Mouse (Mus musculus): ENCODE results near the gene Sp2. TPM values are rescaled to one million over a fixed set of nuclear protein-coding genes. Genes with fewer than 3 reads are reported as not detected.

Sp2 gene
- polyA plus RNA-seq, 1 experiment from 2014 or later: 17.9 TPM

- peak; percentile 92 for ATAC-seq (ENCODE audit: borderline replicate concordance, extremely low read depth, low FRiP score, low TSS enrichment)
- WGBS: under 1% methylated on average over 29 of the region's 29 CpGs
- Histone ChIP-seq H3K36me3 (no peaks in the 10 kb centered on the region), H3K27ac (0 out of 2 replicates have a peak within 1 kb of the TSS, but pooled peaks have one; percentile 41), H3K9me3 (no peaks in the 10 kb centered on the region), H3K4me1 (peaks cover 15% of the 10 kb centered on the region), H3K9ac (peak within 1 kb of the TSS; percentile 51), H3K4me2 (peak within 1 kb of the TSS; percentile 98), H3K27me3 (no peaks in the 10 kb centered on the region), H3K4me3 (peak within 1 kb of the TSS; percentile 62)
These were observed 38.9 kb downstream of the Sp2 start, which contains the start of gene Pnpo for GRCm38 (mm10) chr11:96943746-96944304. Gene Pnpo (minus strand): TSS chr11:96943986.

DNA sequence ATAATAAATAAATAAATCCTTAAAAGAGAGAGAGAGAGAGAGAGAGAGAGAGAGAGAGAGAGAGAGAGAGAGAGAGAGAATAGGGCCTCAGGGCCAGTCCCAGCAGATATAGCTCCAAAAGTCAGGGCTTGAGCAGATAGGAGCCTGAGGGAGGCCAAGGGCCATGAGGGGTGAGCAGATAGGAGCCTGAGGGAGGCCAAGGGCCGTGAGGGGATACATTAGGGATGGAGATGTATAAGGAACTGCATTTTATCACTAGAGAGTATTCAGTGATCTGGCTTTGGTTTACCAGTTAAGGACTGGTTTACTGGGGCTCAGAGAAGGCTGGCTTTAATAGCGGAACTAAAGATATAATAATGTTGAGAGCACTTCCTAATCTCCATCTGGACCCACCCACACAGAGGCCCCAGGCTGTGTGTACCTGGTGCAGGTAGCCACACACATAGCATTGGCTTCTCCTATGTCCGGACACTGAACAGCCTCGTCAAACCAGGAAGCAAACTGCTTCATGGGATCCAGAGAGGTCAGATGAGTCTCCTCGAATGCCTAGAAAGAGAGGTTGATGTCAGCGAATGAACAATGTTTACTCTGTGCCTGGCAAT lies 40.7 kb downstream of the Sp2 start:
- WGBS: 66% methylated on average over 6 of the region's 6 CpGs
- H3K4me2 ChIP-seq: no peak overlapping the region
- H3K27ac ChIP-seq: no peak overlapping the region
- ATAC-seq (ENCODE audit: borderline replicate concordance, extremely low read depth, low FRiP score, low TSS enrichment): no peak
- H3K4me1 ChIP-seq: peaks cover 19% of the 10 kb centered on the region
- no peak overlapping the region for H3K4me3 ChIP-seq
- H3K36me3 ChIP-seq: no peaks in the 10 kb centered on the region
- H3K9ac ChIP-seq: no peak overlapping the region
- no peaks in the 10 kb centered on the region for H3K9me3 ChIP-seq
- H3K27me3 ChIP-seq: no peaks in the 10 kb centered on the region

DNA sequence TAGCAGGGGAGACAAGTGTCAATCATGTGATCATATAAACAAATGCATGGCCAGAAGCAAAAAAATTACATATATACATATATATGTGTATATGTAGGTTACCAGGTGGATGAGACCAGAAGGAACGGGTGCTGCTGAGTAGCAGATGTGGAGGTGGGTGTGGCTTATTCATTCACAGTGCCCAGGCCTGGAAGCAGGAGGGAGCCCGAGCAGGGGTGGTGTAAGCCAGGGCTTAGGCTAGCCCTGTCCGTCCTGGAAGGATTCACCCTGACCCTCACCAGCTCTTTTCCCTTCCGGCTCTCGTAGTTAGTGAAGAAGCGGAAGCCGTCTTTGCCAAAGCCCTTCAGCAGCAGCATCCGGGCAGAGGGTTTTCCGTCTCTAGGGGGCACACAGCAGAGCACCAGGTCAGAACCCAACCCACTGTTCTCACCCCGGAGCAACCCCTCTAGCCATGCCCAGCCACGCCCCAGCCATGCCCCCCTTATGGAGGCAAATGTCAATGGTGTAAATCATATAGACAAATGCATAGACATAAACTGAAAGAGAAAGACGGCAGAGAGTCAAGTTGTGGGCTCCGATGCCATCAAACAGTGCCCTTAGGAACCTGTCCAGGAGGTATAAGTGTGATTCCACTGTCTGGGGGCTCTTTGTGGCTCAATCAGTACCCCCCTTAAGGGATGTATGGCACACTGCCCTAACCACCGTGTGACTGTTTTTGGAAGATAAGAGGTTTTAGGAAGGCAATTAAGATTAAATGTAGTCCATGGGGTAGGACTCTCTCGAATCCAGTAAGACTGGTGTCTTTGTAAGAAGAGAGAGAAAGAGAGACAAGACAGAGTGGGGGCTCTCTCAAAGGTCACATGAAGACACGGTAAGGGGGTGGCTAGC lies 41.9 kb downstream of the Sp2 start:
- no peak overlapping the region for H3K27ac ChIP-seq
- H3K9ac ChIP-seq: no peak overlapping the region
- no peaks in the 10 kb centered on the region for H3K9me3 ChIP-seq
- no peak for ATAC-seq (ENCODE audit: borderline replicate concordance, extremely low read depth, low FRiP score, low TSS enrichment)
- no peaks in the 10 kb centered on the region for H3K27me3 ChIP-seq
- peaks cover 24% of the 10 kb centered on the region for H3K4me1 ChIP-seq
- no peak overlapping the region for H3K4me3 ChIP-seq
- no peak overlapping the region for H3K4me2 ChIP-seq
- WGBS: 68% methylated on average over 16 of the region's 16 CpGs
- no peaks in the 10 kb centered on the region for H3K36me3 ChIP-seq

GRCm38 (mm10) chr11:96938426-96938800 lies 44.3 kb downstream of the Sp2 start:
- 82% methylated on average over 6 of the region's 6 CpGs for WGBS
- peaks cover 33% of the 10 kb centered on the region for H3K4me1 ChIP-seq
- H3K9me3 ChIP-seq: no peaks in the 10 kb centered on the region
- H3K4me3 ChIP-seq: no peak overlapping the region
- H3K27me3 ChIP-seq: no peaks in the 10 kb centered on the region
- H3K36me3 ChIP-seq: no peaks in the 10 kb centered on the region
- no peak overlapping the region for H3K4me2 ChIP-seq
- no peak overlapping the region for H3K27ac ChIP-seq
- no peak for ATAC-seq (ENCODE audit: borderline replicate concordance, extremely low read depth, low FRiP score, low TSS enrichment)
- no peak overlapping the region for H3K9ac ChIP-seq

GRCm38 (mm10) chr11:96937549-96938425 lies 45.0 kb downstream of the Sp2 start:
- Histone ChIP-seq H3K4me3 (no peak overlapping the region), H3K9ac (no peak overlapping the region), H3K4me1 (peaks cover 34% of the 10 kb centered on the region), H3K36me3 (no peaks in the 10 kb centered on the region), H3K27me3 (no peaks in the 10 kb centered on the region), H3K9me3 (no peaks in the 10 kb centered on the region), H3K27ac (peak overlapping the region; percentile 63; the same call in 1 of the 2 replicates), H3K4me2 (no peak overlapping the region)
- 41% methylated on average over 10 of the region's 10 CpGs for WGBS
- ATAC-seq (ENCODE audit: borderline replicate concordance, extremely low read depth, low FRiP score, low TSS enrichment): no peak

DNA sequence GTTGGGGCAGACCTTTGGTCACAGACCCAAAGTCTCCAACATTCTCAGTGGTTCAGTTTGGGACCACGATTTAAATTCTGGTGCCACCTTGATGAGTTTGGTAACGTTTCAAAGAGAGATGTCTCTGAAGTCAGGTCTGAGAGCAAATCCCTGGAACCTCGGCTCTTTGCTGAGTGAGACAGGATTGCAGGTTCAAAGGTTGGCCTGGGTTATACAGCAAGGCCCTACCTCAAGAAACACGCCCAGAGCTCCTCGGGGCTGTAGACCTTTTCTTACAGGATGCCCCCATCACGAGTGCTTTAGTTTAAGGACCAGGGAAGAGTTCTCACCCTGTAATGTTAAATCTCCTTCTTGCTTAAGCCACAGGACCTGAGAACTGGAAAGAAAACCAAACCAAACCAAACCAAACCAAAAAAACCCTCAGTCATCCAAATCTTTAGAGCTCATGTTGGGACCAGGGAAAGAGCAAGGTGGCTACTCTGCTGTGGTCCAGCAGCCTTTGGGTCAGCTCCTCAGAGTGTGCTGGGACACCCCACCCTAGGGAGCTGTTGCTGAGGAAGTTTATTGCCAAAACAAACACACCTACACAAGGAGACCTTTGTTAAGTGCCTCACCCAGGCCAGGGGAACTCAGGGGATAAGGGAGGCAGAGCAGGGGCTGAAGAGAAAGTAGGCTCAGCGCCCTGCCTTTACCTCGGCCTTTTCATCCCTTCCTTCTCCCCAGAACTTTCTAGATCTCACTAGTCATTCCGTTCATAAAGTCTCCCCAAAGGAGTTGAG lies 46.7 kb downstream of the Sp2 start:
- H3K4me1 ChIP-seq: peaks cover 34% of the 10 kb centered on the region
- H3K27me3 ChIP-seq: no peaks in the 10 kb centered on the region
- no peak for ATAC-seq (ENCODE audit: borderline replicate concordance, extremely low read depth, low FRiP score, low TSS enrichment)
- H3K9me3 ChIP-seq: no peaks in the 10 kb centered on the region
- no peak overlapping the region for H3K4me2 ChIP-seq
- H3K9ac ChIP-seq: no peak overlapping the region
- WGBS: 79% methylated on average over 9 of the region's 9 CpGs
- no peak overlapping the region for H3K4me3 ChIP-seq
- H3K27ac ChIP-seq: peak overlapping the region; percentile 10; the same call in 1 of the 2 replicates
- no peaks in the 10 kb centered on the region for H3K36me3 ChIP-seq

DNA sequence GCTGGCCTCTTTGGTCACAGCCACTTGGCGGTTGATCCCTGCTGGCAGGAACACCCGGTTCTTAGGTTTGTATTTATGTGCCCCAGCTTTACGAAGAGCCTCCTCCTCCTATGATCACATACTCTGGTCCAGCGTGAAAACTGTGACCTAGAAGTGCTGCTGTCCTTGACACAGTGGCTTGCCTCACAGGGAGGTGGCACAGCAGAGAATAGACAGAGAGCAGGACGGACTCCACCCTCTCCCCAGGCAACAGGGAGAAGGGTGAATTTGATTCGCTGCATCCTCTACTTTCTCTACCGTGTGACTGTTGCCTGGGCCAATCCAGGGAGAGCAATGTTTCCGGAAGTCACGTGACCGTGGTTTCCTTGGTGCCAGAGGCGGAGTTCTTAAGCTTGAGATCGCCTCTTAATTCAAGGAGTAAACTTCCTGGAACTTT lies 47.8 kb downstream of the Sp2 start:
- peak; percentile 81 for ATAC-seq (ENCODE audit: borderline replicate concordance, extremely low read depth, low FRiP score, low TSS enrichment)
- peak overlapping the region; percentile 45 for H3K27ac ChIP-seq
- peaks cover 34% of the 10 kb centered on the region for H3K4me1 ChIP-seq
- H3K36me3 ChIP-seq: no peaks in the 10 kb centered on the region
- no peak overlapping the region for H3K4me3 ChIP-seq
- 24% methylated on average over 12 of the region's 12 CpGs for WGBS
- H3K27me3 ChIP-seq: no peaks in the 10 kb centered on the region
- peak overlapping the region; percentile 34 for H3K4me2 ChIP-seq
- no peak overlapping the region for H3K9ac ChIP-seq
- no peaks in the 10 kb centered on the region for H3K9me3 ChIP-seq

GRCm38 (mm10) chr11:96933562-96934276 lies 49.0 kb downstream of the Sp2 start:
- ATAC-seq (ENCODE audit: borderline replicate concordance, extremely low read depth, low FRiP score, low TSS enrichment): no peak
- no peak overlapping the region for H3K9ac ChIP-seq
- no peaks in the 10 kb centered on the region for H3K36me3 ChIP-seq
- no peak overlapping the region for H3K27ac ChIP-seq
- H3K4me1 ChIP-seq: peaks cover 38% of the 10 kb centered on the region
- peaks cover 9% of the 10 kb centered on the region; the same call in 1 of the 2 replicates for H3K27me3 ChIP-seq
- H3K4me2 ChIP-seq: no peak overlapping the region
- H3K9me3 ChIP-seq: no peaks in the 10 kb centered on the region
- WGBS: 78% methylated on average over 13 of the region's 13 CpGs
- no peak overlapping the region for H3K4me3 ChIP-seq

DNA sequence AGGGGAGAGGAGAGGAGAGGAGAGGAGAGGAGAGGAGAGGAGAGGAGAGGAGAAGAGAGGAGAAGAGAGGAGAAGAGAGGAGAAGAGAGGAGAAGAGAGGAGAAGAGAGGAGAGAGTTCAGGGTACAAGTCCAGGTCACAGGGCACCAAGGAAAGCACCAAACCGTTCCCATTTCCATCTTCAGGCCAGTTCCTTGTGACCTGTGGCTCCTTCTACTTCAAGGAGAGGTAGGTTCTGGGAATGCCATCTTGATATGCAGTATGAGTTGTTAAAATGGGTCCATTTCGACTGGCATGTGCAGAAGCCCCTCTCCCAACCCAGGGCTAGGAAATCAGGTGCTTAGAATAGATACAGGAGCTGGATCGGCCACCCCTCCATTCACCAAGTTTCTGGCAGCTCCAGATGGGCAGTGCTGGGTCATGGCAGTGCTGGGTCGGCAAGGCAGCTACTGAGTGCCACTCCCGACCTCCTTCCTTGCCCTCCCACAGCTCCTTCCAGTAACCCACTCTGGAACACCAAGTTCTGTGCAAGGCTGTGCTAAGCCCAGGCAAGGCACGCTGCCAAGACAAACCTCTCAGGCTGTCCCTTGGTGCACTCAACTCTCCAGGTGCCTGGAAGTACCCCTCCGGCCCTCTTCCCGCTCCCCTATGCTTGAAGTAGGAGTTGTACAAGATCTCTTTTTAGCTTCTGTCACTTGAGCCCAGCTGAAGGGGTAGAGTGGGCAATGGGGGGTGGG lies 51.3 kb downstream of the Sp2 start:
- peak overlapping the region; percentile 4; the same call in 1 of the 2 replicates for H3K4me3 ChIP-seq
- WGBS: 38% methylated on average over 8 of the region's 8 CpGs
- H3K9ac ChIP-seq: no peak overlapping the region
- H3K36me3 ChIP-seq: no peaks in the 10 kb centered on the region
- H3K27me3 ChIP-seq: peaks cover 9% of the 10 kb centered on the region; the same call in 1 of the 2 replicates
- H3K27ac ChIP-seq: peak overlapping the region; percentile 90
- peak overlapping the region; percentile 41 for H3K4me2 ChIP-seq
- H3K9me3 ChIP-seq: no peaks in the 10 kb centered on the region
- ATAC-seq (ENCODE audit: borderline replicate concordance, extremely low read depth, low FRiP score, low TSS enrichment): peak; percentile 50
- peaks cover 37% of the 10 kb centered on the region for H3K4me1 ChIP-seq

Measured in lung, embryonic 15.5 days (tissue).